Mouse (Mus musculus) stomach, embryonic 15.5 days (tissue): ENCODE data around the gene Acp2. TPM values are rescaled to one million over a fixed set of nuclear protein-coding genes. Genes with fewer than 3 reads are reported as not detected.

ENCODE experiments used
- ATAC-seq: fragments of 200-750 bp; cut with Nextera tagmentation; 2 replicates; pipeline ENCODE4 v1.8.0; 2017; ENCODE audit warnings: low read depth, moderate number of reproducible peaks, moderate TSS enrichment; ENCODE audit not compliant: insufficient read depth, low FRiP score
- H3K27ac ChIP-seq: fragments of 300-500 bp; sonication (generic); 2 replicates; pipeline ENCODE4 v1.5.1; 2015; ENCODE audit warnings: mild to moderate bottlenecking, inconsistent platforms
- H3K27me3 ChIP-seq: fragments of 300-500 bp; sonication (generic); replicated peaks from 2 replicates; pipeline ENCODE4 v1.6.1; 2015; ENCODE audit warnings: inconsistent platforms
- H3K36me3 ChIP-seq: fragments of 300-500 bp; sonication (generic); 2 replicates; pipeline ENCODE4 v1.6.1; 2015; ENCODE audit warnings: inconsistent platforms
- H3K4me1 ChIP-seq: fragments of 300-500 bp; sonication (generic); 2 replicates; pipeline ENCODE4 v1.6.1; 2015; ENCODE audit warnings: inconsistent platforms
- H3K4me2 ChIP-seq: fragments of 300-500 bp; sonication (generic); 2 replicates; pipeline ENCODE4 v1.6.1; 2015; ENCODE audit warnings: mild to moderate bottlenecking, inconsistent platforms
- H3K4me3 ChIP-seq: fragments of 300-500 bp; sonication (generic); replicated peaks from 2 replicates; pipeline ENCODE4 v1.5.1; 2015; ENCODE audit warnings: inconsistent platforms
- H3K9ac ChIP-seq: fragments of 300-500 bp; sonication (generic); 2 replicates; pipeline ENCODE4 v1.6.1; 2015; ENCODE audit warnings: inconsistent platforms
- H3K9me3 ChIP-seq: fragments of 300-500 bp; sonication (generic); 2 replicates; pipeline ENCODE4 v1.6.1; 2016; ENCODE audit warnings: inconsistent platforms
- WGBS: fragments of 180-500 bp; shearing (Covaris S2); methylation state at CpG from one replicate; pipeline ENCODE4 v1.1.7; 2015; 5-methylcytosine and 5-hydroxymethylcytosine counted together
- polyA plus RNA-seq: library from polyadenylated mRNA; unstranded; fragments of >200 nt; fragmentation: Nextera tagmentation; extraction: Ambion mirVana; gene quantifications from 2 replicates; pipeline ENCODE4 v1.2.1, GENCODE M21; 2015

The Acp2 gene
- polyA plus RNA-seq, 1 experiment from 2014 or later: 19.8 TPM

DNA sequence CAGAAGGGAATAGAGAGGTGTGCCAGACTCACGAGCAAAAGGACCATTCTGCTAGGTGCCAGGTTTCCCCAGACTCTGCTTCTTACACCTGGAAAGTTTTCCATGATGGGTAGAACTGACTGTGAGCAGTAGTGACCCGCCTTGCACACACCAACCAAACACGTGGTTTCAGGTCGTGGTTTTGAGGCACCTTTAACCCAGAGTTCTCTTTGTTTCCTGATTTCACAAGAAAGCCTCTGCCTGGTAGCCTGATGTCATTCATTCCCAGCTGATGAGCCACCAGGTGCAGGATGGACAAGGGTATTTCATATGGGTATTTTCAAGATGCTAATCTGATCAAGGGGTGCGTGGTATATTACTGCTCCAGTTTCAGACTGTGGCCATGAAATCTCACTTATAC lies 39.9 kb downstream of the Acp2 start:
- Histone ChIP-seq H3K9me3 (no peaks in the 10 kb centered on the region), H3K4me2 (no peak overlapping the region)
- no peak; the same call in 1 of the 2 replicates for ATAC-seq

DNA sequence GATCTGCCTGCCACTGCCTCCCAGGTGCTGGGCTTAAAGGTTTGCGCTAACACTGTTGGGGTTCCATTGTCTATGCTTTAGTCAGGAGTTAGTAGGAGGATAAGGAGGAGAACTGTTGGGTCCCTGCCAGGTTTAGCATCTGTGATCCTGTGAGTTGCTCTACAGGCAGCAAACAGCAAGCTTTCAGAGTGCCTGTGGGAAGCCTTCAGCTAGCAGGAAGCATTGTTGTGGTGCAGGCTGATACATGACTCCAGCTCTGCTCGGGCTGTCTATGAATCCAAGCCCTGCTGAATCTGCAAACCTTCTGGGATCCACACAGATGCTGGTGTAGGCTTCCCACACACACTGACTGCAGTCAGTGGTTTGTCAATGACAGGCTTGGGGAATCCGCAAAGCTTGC lies 40.7 kb downstream of the Acp2 start:
- Histone ChIP-seq H3K4me3 (no peak overlapping the region), H3K27ac (no peak overlapping the region), H3K4me1 (no peaks in the 10 kb centered on the region), H3K4me2 (no peak overlapping the region), H3K27me3 (no peaks in the 10 kb centered on the region), H3K9ac (no peak overlapping the region), H3K9me3 (no peaks in the 10 kb centered on the region), H3K36me3 (no peaks in the 10 kb centered on the region)
- ATAC-seq: no peak
- WGBS: 65% methylated on average over 3 of the region's 3 CpGs

More for the DNA sequence above, 39.9 kb downstream of the Acp2 start:
- Histone ChIP-seq H3K27me3 (no peaks in the 10 kb centered on the region), H3K9ac (no peak overlapping the region), H3K4me1 (no peaks in the 10 kb centered on the region), H3K4me3 (no peak overlapping the region), H3K27ac (no peak overlapping the region), H3K36me3 (no peaks in the 10 kb centered on the region)
- WGBS: 62% methylated on average over 5 of the region's 5 CpGs

GRCm38 (mm10) chr2:91244557-91245228 lies 42.0 kb downstream of the Acp2 start:
- peak; percentile 56; the same call in 1 of the 2 replicates for ATAC-seq
- H3K9ac ChIP-seq: no peak overlapping the region
- no peaks in the 10 kb centered on the region for H3K36me3 ChIP-seq
- H3K4me1 ChIP-seq: no peaks in the 10 kb centered on the region
- 63% methylated on average over 5 of the region's 5 CpGs for WGBS
- no peaks in the 10 kb centered on the region for H3K27me3 ChIP-seq
- no peak overlapping the region for H3K4me2 ChIP-seq
- no peaks in the 10 kb centered on the region for H3K9me3 ChIP-seq
- no peak overlapping the region for H3K4me3 ChIP-seq
- no peak overlapping the region for H3K27ac ChIP-seq

GRCm38 (mm10) chr2:91248366-91248765 lies 45.7 kb downstream of the Acp2 start:
- no peak for ATAC-seq
- WGBS: 79% methylated on average over 4 of the region's 4 CpGs
- Histone ChIP-seq H3K27me3 (no peaks in the 10 kb centered on the region), H3K36me3 (no peaks in the 10 kb centered on the region), H3K27ac (no peak overlapping the region), H3K9me3 (no peaks in the 10 kb centered on the region), H3K4me2 (no peak overlapping the region), H3K4me3 (no peak overlapping the region), H3K4me1 (no peaks in the 10 kb centered on the region), H3K9ac (no peak overlapping the region)

GRCm38 (mm10) chr2:91252001-91252400 lies 49.3 kb downstream of the Acp2 start:
- no peaks in the 10 kb centered on the region for H3K36me3 ChIP-seq
- 55% methylated on average over 4 of the region's 4 CpGs for WGBS
- no peak overlapping the region for H3K4me3 ChIP-seq
- peaks cover 15% of the 10 kb centered on the region for H3K4me1 ChIP-seq
- peaks cover 12% of the 10 kb centered on the region; the same call in 1 of the 2 replicates for H3K27me3 ChIP-seq
- no peak for ATAC-seq
- no peak overlapping the region for H3K9ac ChIP-seq
- H3K27ac ChIP-seq: no peak overlapping the region
- H3K4me2 ChIP-seq: no peak overlapping the region
- no peaks in the 10 kb centered on the region for H3K9me3 ChIP-seq

DNA sequence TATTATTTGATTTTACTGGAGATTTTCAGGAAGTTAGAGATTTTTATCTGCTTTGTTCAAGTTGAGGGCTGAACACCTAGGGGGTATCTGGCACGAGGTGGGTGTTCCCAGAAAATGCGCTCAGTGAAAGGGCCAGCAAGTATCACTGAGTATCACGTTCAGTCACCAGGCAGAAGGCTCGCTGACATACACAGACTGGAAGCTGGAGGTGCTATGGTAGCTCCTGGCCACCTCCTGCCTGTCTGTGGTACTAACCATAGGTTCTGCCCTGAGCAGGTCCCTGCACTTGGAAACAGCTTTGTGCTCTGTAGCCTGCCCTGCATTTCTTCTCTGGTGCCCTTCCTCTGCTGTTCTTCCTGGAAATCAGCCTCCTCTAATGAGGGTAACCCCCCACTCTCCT lies 49.8 kb downstream of the Acp2 start:
- H3K4me1 ChIP-seq: peaks cover 17% of the 10 kb centered on the region
- 38% methylated on average over 4 of the region's 4 CpGs for WGBS
- no peak overlapping the region for H3K27ac ChIP-seq
- no peak overlapping the region for H3K4me3 ChIP-seq
- no peak for ATAC-seq
- H3K9me3 ChIP-seq: no peaks in the 10 kb centered on the region
- peaks cover 12% of the 10 kb centered on the region; the same call in 1 of the 2 replicates for H3K27me3 ChIP-seq
- H3K9ac ChIP-seq: no peak overlapping the region
- H3K36me3 ChIP-seq: no peaks in the 10 kb centered on the region
- no peak overlapping the region for H3K4me2 ChIP-seq

DNA sequence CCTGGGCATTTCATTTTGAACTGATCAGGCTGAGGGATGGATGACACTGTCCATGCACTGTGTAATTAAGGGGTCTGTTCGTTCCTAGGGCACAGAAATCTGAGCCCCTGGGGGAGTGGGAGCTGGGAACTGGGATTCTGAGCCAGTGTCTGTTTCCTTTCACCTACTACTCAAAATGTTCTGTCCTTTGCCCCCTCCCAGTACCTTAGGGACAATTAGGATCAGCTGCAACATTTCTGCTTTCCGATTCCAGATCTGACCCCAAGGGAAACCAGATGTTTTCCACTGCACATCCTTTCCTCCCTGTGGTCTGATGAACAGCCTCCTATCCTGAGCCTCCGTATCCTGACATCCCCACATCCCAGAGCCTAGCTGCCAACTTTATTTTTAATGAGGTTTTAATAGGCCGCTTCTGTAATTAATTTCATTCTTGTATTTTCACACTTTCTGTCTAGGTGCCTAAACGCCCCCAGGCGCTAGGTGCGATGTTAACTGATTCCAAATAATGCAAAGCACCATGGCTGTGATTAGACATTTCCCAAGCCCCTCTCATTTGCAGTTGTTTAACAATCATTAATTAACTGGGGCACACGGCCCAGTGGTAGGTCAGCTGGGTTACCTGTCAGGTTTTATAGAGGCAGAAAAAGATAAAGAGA lies 52.2 kb downstream of the Acp2 start:
- Histone ChIP-seq H3K27me3 (peaks cover 12% of the 10 kb centered on the region; the same call in 1 of the 2 replicates), H3K9me3 (no peaks in the 10 kb centered on the region), H3K4me2 (no peak overlapping the region), H3K9ac (no peak overlapping the region), H3K27ac (no peak overlapping the region), H3K36me3 (no peaks in the 10 kb centered on the region), H3K4me1 (peaks cover 30% of the 10 kb centered on the region), H3K4me3 (no peak overlapping the region)
- WGBS: 36% methylated on average over 8 of the region's 8 CpGs
- no peak for ATAC-seq

GRCm38 (mm10) chr2:91255661-91256150 lies 53.0 kb downstream of the Acp2 start, which contains the start of gene Pacsin3:
Gene Pacsin3 (plus strand): TSS chr2:91255954.
- under 1% methylated on average over 27 of the region's 27 CpGs for WGBS
- ATAC-seq: no peak; the same call in 1 of the 2 replicates
- Histone ChIP-seq H3K9ac (peak within 1 kb of the TSS; percentile 45), H3K4me2 (peak within 1 kb of the TSS; percentile 93), H3K9me3 (no peaks in the 10 kb centered on the region), H3K4me3 (peak within 1 kb of the TSS; percentile 78), H3K36me3 (0 out of 2 replicates have a peak, but pooled peaks cover 6% of the 10 kb centered on the region), H3K27ac (peak within 1 kb of the TSS; percentile 82), H3K4me1 (peaks cover 30% of the 10 kb centered on the region), H3K27me3 (peaks cover 12% of the 10 kb centered on the region; the same call in 1 of the 2 replicates)

- Histone ChIP-seq H3K9me3 (no peaks in the 10 kb centered on the region), H3K4me2 (peak overlapping the region; percentile 93), H3K36me3 (0 out of 2 replicates have a peak, but pooled peaks cover 11% of the 10 kb centered on the region), H3K4me1 (peaks cover 30% of the 10 kb centered on the region), H3K9ac (peak overlapping the region; percentile 45), H3K27me3 (peaks cover 12% of the 10 kb centered on the region; the same call in 1 of the 2 replicates), H3K4me3 (peak overlapping the region; percentile 78), H3K27ac (peak overlapping the region; percentile 82)
- under 1% methylated on average over 52 of the region's 52 CpGs for WGBS
- peak; percentile 66 for ATAC-seq
These were observed 53.8 kb downstream of the Acp2 start for GRCm38 (mm10) chr2:91256256-91257125.

- Histone ChIP-seq H3K36me3 (0 out of 2 replicates have a peak, but pooled peaks cover 12% of the 10 kb centered on the region), H3K9ac (peak overlapping the region; percentile 45), H3K27ac (peak overlapping the region; percentile 82), H3K4me1 (peaks cover 30% of the 10 kb centered on the region), H3K4me2 (peak overlapping the region; percentile 93), H3K9me3 (no peaks in the 10 kb centered on the region), H3K4me3 (peak overlapping the region; percentile 78), H3K27me3 (peaks cover 12% of the 10 kb centered on the region; the same call in 1 of the 2 replicates)
- peak; percentile 65 for ATAC-seq
- WGBS: 2% methylated on average over 22 of the region's 22 CpGs
These were observed 54.7 kb downstream of the Acp2 start for GRCm38 (mm10) chr2:91257126-91257980.
